Mouse (Mus musculus) liver, adult 2 months (tissue): Measurements from ENCODE around the gene Ednra. TPM values are rescaled to one million over a fixed set of nuclear protein-coding genes. Genes with fewer than 3 reads are reported as not detected.
"Not testable (repeated sequence)": the region's sequence is repeated elsewhere in the genome, so short reads cannot be mapped to it uniquely, and the experiment has no call there.

ENCODE experiments used
- DNase-seq: peaks from one replicate; pipeline ENCODE4 v3.0.0-alpha.2; 2011; ENCODE audit warnings: low read depth, low spot score; ENCODE audit errors: extremely low read depth
- H3K27ac ChIP-seq: fragments of 200-500 bp; replicated peaks from 2 replicates; pipeline ENCODE4 v1.5.1; 2012; ENCODE audit warnings: low read depth, mild to moderate bottlenecking, control low read depth, inconsistent platforms, low read length; ENCODE audit not compliant: insufficient read depth
- H3K27me3 ChIP-seq: fragments of 200-500 bp; 2 replicates; pipeline ENCODE4 v1.6.1; 2012; ENCODE audit warnings: mild to moderate bottlenecking, moderate library complexity, low read length, inconsistent platforms; ENCODE audit not compliant: control insufficient read depth, insufficient read depth
- H3K36me3 ChIP-seq: fragments of 200-500 bp; 2 replicates; pipeline ENCODE4 v1.6.1; 2012; ENCODE audit warnings: low read length, inconsistent platforms; ENCODE audit not compliant: control insufficient read depth, insufficient read depth
- H3K4me1 ChIP-seq: fragments of 200-500 bp; 2 replicates; pipeline ENCODE4 v1.6.1; 2011; ENCODE audit warnings: low read length; ENCODE audit not compliant: control insufficient read depth, insufficient read depth
- H3K4me3 ChIP-seq: fragments of 200-500 bp; 2 replicates; pipeline ENCODE4 v1.5.1; 2011; ENCODE audit warnings: low read depth, mild to moderate bottlenecking, control low read depth, low read length, moderate library complexity; ENCODE audit not compliant: insufficient read depth
- H3K79me2 ChIP-seq: fragments of 200-500 bp; 2 replicates; pipeline ENCODE4 v1.6.1; 2012; ENCODE audit warnings: inconsistent platforms, mild to moderate bottlenecking, low read length, moderate library complexity; ENCODE audit not compliant: control insufficient read depth, insufficient read depth
- H3K9ac ChIP-seq: fragments of 200-500 bp; 2 replicates; pipeline ENCODE4 v1.6.1; 2012; ENCODE audit warnings: low read depth, mild to moderate bottlenecking, control low read depth, inconsistent platforms, low read length
- CTCF ChIP-seq: fragments of 200-500 bp; IDR thresholded peaks from 2 replicates; pipeline ENCODE4 v1.5.1; 2011; ENCODE audit warnings: low read depth, low read length, control low read depth
- POLR2A ChIP-seq: fragments of 200-500 bp; IDR thresholded peaks from 2 replicates; pipeline ENCODE4 v1.6.1; 2011; ENCODE audit warnings: low read length, control low read depth; ENCODE audit not compliant: insufficient read depth; ENCODE audit errors: extremely low read depth
- WGBS: fragments of 180-500 bp; shearing (Covaris S2); methylation state at CpG from one replicate; pipeline ENCODE4 v1.1.7; 2018; 5-methylcytosine and 5-hydroxymethylcytosine counted together
- polyA plus RNA-seq: library from polyadenylated mRNA; depleted of rRNA; stranded (reverse); fragments of >200 nt; gene quantifications from 2 replicates; pipeline ENCODE4 v1.2.3, GENCODE M21; 2012
- total RNA-seq: library from RNA; depleted of rRNA; stranded (reverse); fragments of >200 nt; gene quantifications from 2 replicates; pipeline ENCODE4 v1.2.3, GENCODE M21; 2014

The Ednra gene
- total and polyA plus RNA-seq, 2 experiments = 1.8 to 2.0 TPM

DNA sequence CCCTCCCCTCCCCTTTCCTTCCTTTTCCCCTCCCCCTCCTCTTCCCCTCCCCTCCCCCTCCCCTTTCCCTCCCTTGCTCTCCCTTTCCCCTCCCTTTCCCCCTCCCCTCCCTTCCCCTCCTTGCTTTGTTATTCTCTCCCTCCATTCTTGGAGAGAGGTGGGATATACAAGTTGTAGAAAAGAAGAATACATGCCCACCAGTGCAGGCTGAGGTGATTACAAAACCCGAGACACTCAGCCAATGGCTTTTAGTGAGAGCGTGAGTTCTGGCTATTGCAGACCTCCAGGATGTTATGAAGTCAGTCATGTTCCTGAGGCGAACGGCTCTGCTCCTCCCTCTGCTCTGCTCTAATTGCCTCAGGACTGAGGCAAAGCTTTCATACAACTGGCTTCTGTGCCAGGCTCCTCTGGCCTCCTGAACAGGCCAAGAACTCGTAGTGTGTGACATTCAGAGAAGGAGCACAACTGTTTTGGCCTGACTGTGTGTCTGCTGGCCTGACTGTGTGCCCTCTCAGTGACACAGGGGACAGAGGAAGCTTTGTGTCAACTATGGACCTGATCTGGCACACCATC lies 28.7 kb downstream of the Ednra start:
- TF ChIP-seq POLR2A (no peak), CTCF (no peak)
- no peak overlapping the region for H3K4me3 ChIP-seq
- H3K36me3 ChIP-seq = no peaks in the 10 kb centered on the region
- DNase-seq = no peak
- no peaks in the 10 kb centered on the region for H3K27me3 ChIP-seq
- H3K79me2 ChIP-seq = no peaks in the 10 kb centered on the region
- H3K4me1 ChIP-seq = no peaks in the 10 kb centered on the region
- no peak overlapping the region for H3K27ac ChIP-seq
- H3K9ac ChIP-seq = no peak overlapping the region
- WGBS = 61% methylated on average over 5 of the region's 5 CpGs

GRCm38 (mm10) chr8:77695070-77695469 lies 29.2 kb downstream of the Ednra start:
- Histone ChIP-seq H3K9ac (no peak overlapping the region), H3K4me1 (no peaks in the 10 kb centered on the region), H3K79me2 (no peaks in the 10 kb centered on the region), H3K36me3 (no peaks in the 10 kb centered on the region), H3K4me3 (no peak overlapping the region), H3K27ac (no peak overlapping the region), H3K27me3 (no peaks in the 10 kb centered on the region)
- no peak for DNase-seq
- 80% methylated on average over 3 of the region's 3 CpGs for WGBS
- no peak for TF ChIP-seq CTCF
- TF ChIP-seq POLR2A = no peak

GRCm38 (mm10) chr8:77694588-77694987 lies 29.7 kb downstream of the Ednra start:
- no peak overlapping the region for H3K27ac ChIP-seq
- no peaks in the 10 kb centered on the region for H3K79me2 ChIP-seq
- H3K9ac ChIP-seq = no peak overlapping the region
- H3K4me3 ChIP-seq = no peak overlapping the region
- H3K36me3 ChIP-seq = no peaks in the 10 kb centered on the region
- WGBS = 81% methylated on average over 4 of the region's 4 CpGs
- no peak for DNase-seq
- H3K27me3 ChIP-seq = no peaks in the 10 kb centered on the region
- H3K4me1 ChIP-seq = no peaks in the 10 kb centered on the region
- TF ChIP-seq POLR2A = no peak

DNA sequence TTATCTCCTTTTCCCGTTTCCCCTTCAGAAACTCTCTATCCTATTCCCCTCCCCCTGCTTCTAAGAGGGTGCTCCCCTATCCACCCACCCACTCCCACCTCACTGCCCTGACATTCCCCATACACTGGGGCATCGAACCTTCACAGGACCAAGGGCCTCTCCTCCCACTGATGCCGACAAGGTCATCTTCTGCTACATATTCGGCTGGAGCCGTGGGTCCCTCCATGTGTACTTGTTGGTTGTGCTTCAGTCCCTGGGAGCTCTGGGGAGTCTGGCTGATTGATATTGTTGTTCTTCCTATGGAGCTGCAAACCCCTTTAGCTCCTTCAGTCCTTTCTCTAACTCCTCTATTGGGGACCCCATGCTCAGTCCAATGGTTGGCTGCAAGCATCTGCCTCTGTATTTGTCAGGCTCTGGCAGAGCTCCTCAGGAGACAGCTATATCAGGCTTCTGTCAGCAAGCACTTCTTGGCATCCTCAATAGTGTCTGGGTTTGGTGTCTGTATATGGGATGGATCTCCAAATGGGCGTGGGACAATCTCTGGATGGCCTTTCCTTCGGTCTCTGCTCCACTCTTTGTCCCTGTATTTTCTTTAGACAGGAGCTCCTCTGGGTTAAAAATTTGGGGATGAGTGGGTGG lies 34.7 kb downstream of the Ednra start:
- 68% methylated on average over 7 of the region's 7 CpGs for WGBS
- H3K4me1 ChIP-seq, H3K4me3 ChIP-seq, DNase-seq, H3K27me3 ChIP-seq, H3K27ac ChIP-seq, H3K36me3 ChIP-seq, H3K9ac ChIP-seq, H3K79me2 ChIP-seq: not testable (repeated sequence)

- Histone ChIP-seq H3K4me3 (no peak overlapping the region), H3K36me3 (no peaks in the 10 kb centered on the region), H3K27me3 (no peaks in the 10 kb centered on the region), H3K27ac (no peak overlapping the region), H3K4me1 (no peaks in the 10 kb centered on the region), H3K79me2 (no peaks in the 10 kb centered on the region; the same call in 1 of the 2 replicates), H3K9ac (no peak overlapping the region)
- TF ChIP-seq POLR2A = no peak
- no peak for TF ChIP-seq CTCF
- no peak for DNase-seq
- WGBS = 57% methylated on average over 5 of the region's 5 CpGs
Observed at GRCm38 (mm10) chr8:77688978-77689377, 35.3 kb downstream of the Ednra start.

DNA sequence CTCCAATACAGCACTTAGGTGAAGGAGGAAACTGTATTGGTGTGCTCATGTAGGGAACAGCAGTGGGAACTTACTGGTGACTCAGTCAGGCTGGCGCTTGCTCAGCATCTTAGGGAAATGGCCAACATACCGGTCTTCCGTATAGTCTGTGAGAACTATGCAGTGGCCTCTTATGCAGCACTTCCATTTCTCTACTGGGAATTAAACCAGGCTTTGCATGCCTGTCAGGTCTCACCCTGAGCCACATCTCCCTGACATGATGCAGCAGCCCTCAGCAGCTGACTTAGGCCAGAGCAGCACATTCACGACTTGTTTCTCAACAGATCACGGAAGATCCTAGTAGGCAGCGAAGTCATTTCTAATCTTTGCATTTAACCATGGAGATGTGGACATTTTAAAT lies 39.9 kb downstream of the Ednra start:
- Histone ChIP-seq H3K27me3 (no peaks in the 10 kb centered on the region), H3K9ac (no peak overlapping the region), H3K79me2 (no peaks in the 10 kb centered on the region; the same call in 1 of the 2 replicates), H3K36me3 (no peaks in the 10 kb centered on the region), H3K4me1 (no peaks in the 10 kb centered on the region), H3K4me3 (no peak overlapping the region), H3K27ac (no peak overlapping the region)
- TF ChIP-seq CTCF = no peak
- no peak for TF ChIP-seq POLR2A
- DNase-seq = no peak
- WGBS = 89% methylated on average over 6 of the region's 6 CpGs
